Mouse (Mus musculus): ENCODE measurements around the gene Hist1h3d.

DNA sequence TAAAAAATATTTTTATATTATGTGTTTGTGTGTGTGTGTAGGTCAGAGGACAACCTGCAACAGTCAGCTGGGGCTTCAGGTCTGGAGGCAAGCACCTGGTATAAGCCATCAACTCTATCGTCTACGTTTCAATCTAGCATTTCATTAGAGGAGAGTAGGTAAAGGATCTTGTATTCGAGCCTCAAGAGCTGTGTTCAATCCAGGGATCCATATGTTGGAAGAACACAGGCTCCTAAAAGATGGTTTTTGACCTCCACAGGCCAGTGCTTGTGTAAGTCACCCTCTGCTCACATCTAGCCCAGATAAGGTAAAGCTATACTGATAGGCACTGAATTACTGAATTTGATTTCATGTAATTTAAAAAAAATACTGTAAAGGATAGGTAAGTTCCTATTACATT is 18.7 kb upstream of the Hist1h3d start:
- TF ChIP-seq CTCF (IDR thresholded peaks at IDR 0.05; ENCODE audit: borderline replicate concordance, control insufficient read depth, extremely low read depth, insufficient read depth, low read length, poor library complexity) (no peak), POLR2A (IDR thresholded peaks at IDR 0.05; ENCODE audit: control insufficient read depth, extremely low read depth, insufficient read depth, low read length, poor library complexity) (no peak)
